Mouse (Mus musculus) ES-Bruce4 (cell line): ENCODE data around the gene Tgfbr3l.

Experiments
- CTCF ChIP-seq: IDR thresholded peaks from one replicate; pipeline ENCODE4 v1.8.1; 2011; ENCODE audit warnings: low read depth, low read length
- EP300 ChIP-seq: IDR thresholded peaks from 2 replicates; pipeline ENCODE4 v1.6.1; 2011; ENCODE audit warnings: low read depth, low read length; ENCODE audit not compliant: insufficient read depth
- POLR2A ChIP-seq: IDR thresholded peaks from one replicate; pipeline ENCODE4 v1.8.1; 2011; ENCODE audit warnings: low read length; ENCODE audit not compliant: insufficient read depth

GRCm38 (mm10) chr8:4219617-4220016 lies 28.4 kb upstream of the Tgfbr3l start:
- TF ChIP-seq CTCF (no peak), POLR2A (no peak), EP300 (no peak)
